Mouse (Mus musculus) adrenal gland, postnatal 25 days (tissue): Measurements from ENCODE around the gene Agl. TPM values are rescaled to one million over a fixed set of nuclear protein-coding genes. Genes with fewer than 3 reads are reported as not detected.
"Not testable (repeated sequence)": the region's sequence is repeated elsewhere in the genome, so short reads cannot be mapped to it uniquely, and the experiment has no call there.

Experiments used
- DNase-seq: peaks from one replicate; pipeline ENCODE4 v3.0.0; 2021; ENCODE audit warnings: mixed read lengths
- total RNA-seq: library from RNA; stranded (reverse); gene quantifications from 2 replicates; pipeline ENCODE4 v1.2.3, GENCODE M21; 2021

The Agl gene
- total RNA-seq, 1 experiment from 2014 or later, result 57.7 TPM

DNA sequence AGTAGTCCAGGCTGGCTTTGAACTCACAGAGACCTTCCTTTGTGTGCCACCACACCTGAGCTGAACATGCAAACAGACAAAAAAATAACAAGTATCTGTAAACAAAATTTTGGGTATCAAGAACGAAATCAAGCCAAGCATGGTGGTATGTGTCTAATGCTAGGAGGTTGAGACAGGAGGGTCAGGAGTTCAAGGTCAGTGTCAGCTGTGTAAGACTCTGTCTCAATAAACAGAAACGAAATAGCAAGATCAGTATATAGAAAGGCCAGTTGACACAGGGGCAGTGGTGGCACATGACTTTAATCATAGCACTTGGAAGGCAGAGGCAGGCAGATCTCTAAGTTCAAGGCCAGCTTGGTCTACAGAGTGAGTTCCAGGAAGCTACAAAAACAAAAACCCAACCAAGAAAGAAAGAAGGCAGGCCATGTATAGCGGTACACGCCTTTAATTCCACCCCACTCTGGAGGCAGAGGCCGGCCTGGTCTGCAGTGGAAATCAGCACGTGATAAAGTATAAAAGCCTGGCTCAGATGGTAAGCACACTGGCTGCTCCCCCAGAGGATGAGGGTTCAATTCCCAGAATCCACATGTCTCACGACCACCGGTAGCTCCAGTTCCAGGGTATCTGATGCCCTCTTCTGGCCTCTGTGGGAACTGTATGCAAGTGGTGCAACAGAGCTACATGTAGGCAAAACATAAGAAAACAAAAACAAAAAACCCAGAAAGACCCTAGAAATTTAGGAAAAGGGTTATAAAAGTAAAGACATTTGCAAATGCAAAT is 59.4 kb downstream of the Agl start:
- DNase-seq, result peak; percentile 12

- DNase-seq, result not testable (repeated sequence)
Observed at GRCm38 (mm10) chr3:116747648-116748047, 60.3 kb downstream of the Agl start.

- no peak for DNase-seq
Observed at GRCm38 (mm10) chr3:116740963-116741362, 67.0 kb downstream of the Agl start.

GRCm38 (mm10) chr3:116740106-116740505 is 67.9 kb downstream of the Agl start:
- no peak for DNase-seq

DNA sequence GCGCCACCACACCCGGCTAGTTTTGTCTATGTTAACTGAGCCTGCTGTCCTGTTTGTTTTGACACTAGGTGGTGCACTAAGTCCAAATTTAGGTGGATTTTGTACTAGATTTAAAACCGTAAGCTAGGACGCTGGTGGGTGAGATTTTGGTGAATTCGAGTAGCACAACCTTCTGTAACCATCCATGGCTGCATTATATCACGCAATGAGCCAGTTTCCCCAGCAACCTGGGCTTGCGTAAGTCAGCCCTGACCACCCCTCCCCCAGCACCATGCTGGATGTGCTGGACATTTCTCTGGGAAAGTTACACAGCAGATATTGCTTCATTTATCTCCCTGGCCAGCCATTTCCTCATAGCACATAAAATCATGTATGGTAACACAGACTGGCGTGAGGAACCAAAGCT is 70.6 kb downstream of the Agl start:
- DNase-seq, result peak; percentile 31

GRCm38 (mm10) chr3:116729483-116730174 is 78.3 kb downstream of the Agl start:
- DNase-seq, result no peak

- no peak for DNase-seq
Observed at GRCm38 (mm10) chr3:116726807-116727206, 81.2 kb downstream of the Agl start.

DNA sequence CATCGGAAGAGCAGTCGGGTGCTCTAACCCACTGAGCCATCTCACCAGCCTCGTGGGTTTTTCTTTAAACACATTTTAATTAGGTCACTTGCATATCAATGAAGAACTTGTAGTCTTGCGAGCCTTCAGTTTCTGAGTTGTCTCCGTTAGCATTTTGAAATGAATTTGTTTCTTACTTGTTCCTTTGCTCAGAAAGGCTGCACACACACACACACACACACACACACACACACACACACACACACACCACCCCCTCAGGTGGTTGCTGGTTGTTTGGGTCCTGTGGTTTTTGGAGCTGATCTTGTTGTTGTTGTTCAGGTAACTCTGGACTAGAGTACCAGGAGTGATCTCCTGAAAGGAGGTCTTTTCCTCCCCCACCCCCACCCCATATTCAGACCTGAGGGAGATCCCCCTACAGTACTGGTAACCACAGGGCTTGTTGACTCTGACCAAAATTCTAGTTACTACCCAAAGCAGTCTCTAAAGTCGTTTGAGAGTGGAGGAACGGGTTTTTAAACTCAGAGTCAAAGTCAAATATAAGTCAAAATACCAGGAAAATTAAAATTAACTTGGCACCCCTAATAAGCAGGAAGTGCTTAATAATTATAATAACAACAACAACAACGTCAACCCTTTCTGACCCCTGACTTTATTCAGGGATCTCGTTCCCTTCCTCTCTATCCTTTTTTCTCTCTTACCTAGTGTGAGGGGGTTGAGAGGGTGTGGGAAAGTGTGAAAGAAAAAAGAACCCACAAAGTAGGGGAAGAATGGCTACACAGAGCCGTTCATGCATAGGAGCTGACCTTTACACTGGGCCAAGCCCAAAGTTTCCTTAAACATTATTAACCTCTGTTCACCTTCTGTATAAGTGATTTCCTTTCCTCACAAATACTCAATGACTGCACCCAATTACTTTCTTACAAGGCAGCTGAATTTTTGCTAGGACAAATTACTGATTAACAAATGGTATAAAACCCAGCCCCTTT is 84.2 kb downstream of the Agl start:
- no peak for DNase-seq

DNA sequence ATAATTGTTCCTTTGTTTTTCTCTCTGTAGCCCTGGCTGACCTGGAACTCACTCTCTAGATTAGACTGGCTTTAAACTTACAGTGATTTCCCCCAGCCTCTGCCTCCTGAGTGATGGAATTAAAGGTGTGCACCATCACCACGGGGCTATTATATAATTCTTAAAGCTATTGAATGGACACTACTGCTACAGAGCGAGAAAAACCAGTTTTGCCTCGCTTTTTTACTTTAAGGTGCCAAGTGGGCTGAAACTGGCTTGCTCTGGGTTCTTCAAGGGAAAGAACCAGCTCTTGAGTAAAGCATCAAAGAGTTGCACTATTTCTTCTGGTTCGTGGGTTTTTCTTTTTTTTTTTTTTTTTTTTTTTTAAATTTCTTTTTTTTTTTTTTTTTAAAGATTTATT is 85.0 kb downstream of the Agl start:
- DNase-seq, result no peak

- no peak for DNase-seq
Observed at GRCm38 (mm10) chr3:116718951-116719350, 89.0 kb downstream of the Agl start.

- no peak for DNase-seq
Observed at GRCm38 (mm10) chr3:116713031-116713430, 94.9 kb downstream of the Agl start.

GRCm38 (mm10) chr3:116712436-116712881 is 95.5 kb downstream of the Agl start, which contains the start of gene Slc35a3:
Gene Slc35a3 (minus strand): TSS chr3:116712831.
- no peak for DNase-seq

DNA sequence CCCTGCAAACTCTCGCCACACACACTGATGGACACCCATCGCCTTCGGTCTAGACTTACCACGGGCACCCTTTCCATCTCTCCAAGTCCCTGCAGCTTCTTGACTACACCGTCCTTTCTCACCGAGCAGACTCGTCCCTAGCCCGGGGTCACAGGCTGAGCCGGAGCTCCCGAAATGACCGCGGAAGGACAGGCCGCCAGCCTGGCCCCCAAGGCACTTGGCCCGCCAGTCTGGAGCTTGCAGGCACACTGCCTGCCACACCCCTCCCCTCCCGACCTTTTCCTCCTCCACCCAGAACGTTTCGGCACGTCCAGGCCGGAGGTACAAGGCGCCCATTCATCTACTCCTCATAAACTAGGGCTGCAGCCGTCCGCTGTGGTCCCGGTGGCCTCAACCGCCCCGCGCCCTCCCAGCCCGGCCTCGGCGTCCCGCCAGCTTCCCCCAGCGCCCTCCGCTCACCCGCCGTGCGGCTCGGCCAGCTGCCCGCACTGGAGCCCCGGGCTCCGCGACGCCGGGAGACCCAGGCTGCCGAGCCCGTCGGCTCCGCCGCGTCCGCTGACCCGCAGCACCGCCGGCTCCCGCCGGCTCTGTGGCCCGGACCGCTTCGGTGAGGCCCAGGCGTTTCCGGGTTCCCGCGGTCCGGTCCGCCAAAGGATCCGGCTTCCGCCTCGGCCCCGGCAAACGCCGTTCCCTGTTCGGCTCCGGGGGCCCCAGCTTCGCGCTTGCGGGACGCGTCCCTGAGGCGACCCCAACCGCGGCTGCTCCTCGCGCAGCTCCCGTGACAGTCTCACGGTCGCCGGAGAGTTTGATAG is 96.1 kb downstream of the Agl start:
- peak; percentile 84 for DNase-seq

GRCm38 (mm10) chr3:116710941-116711340 is 97.0 kb downstream of the Agl start:
- no peak for DNase-seq

GRCm38 (mm10) chr3:116705637-116706204 is 102.2 kb downstream of the Agl start:
- no peak for DNase-seq

DNA sequence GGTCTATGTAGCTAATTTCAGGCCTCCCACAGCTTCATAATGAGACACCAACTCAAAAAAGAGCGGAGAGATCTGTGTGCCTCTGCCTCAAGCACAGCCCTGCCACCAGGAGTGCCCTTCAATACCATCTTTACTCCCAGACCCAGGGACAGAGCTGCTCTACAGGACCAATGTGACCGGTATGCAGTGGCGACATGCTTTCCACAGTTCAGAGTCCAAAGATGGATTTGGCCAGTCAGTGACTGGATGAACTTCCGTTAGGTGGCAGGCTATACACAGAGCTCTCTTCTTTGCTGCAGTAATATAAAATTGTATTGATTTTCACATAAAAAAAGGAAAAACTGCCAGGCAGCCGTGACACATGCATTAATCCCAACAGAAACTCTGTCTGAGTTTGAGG is 104.1 kb downstream of the Agl start:
- DNase-seq, result no peak

GRCm38 (mm10) chr3:116702647-116703272 is 105.2 kb downstream of the Agl start:
- no peak for DNase-seq

DNA sequence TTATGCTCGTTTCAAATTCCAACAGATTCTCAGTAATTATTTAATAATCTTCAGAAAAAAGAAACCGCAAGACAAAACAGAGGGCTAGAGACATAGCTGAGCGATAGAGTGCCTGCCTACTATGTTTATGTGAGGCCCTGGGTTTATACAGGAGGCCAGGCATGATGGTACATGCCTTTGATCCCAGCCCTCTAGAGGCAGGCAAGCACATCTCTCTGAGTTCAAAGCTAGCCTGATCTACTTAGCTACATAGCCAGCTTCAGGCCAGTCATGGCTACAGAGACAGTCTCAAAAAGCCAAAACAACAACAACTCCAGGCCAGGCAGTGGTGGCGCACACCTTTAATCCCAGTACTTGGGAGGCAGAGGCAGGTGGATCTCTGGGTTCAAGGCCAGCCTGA is 106.4 kb downstream of the Agl start:
- no peak for DNase-seq

GRCm38 (mm10) chr3:116698786-116699185 is 109.2 kb downstream of the Agl start:
- DNase-seq, result no peak

DNA sequence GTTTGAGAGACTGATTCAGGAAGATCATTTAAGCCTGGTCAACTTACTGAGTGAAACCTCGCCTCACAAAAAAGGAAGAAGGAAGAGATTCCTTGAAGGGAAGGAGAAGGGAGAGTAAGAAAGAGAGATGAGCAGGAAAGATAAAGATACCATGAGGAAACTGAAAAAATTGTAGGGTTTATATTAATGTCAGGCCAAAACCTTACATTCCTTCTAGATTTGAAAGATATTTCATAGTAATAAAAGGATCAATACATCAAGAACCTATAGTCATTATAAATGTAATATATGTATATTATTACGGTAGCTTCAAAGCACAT is 112.3 kb downstream of the Agl start:
- no peak for DNase-seq
